Mouse (Mus musculus) myocyte (in vitro differentiated cells): ENCODE data around the gene Myh7b.

Experiments used
- E2F4 ChIP-seq: IDR thresholded peaks from one replicate; pipeline ENCODE4 v1.6.1; 2011; ENCODE audit warnings: mild to moderate bottlenecking, control low read depth, moderate library complexity; ENCODE audit not compliant: insufficient read depth
- MAX ChIP-seq: IDR thresholded peaks from one replicate; pipeline ENCODE4 v1.6.1; 2011; ENCODE audit warnings: low read depth, mild to moderate bottlenecking, control low read depth
- MYOD1 ChIP-seq, 3 experiments: IDR thresholded peaks; one replicate each; pipeline ENCODE4 v1.6.1; 2011; ENCODE audit warnings: control low read depth in 2 of 3, low read depth in 2 of 3, mild to moderate bottlenecking in 2 of 3, moderate library complexity in 1 of 3; ENCODE audit not compliant: insufficient read length in 2 of 3, control insufficient read depth in 1 of 3
- POLR2A ChIP-seq: IDR thresholded peaks from one replicate; pipeline ENCODE4 v1.6.1; 2011; ENCODE audit warnings: low read depth, mild to moderate bottlenecking, control low read depth, moderate library complexity; ENCODE audit not compliant: insufficient read length
- POLR2AphosphoS2 ChIP-seq: IDR thresholded peaks from one replicate; pipeline ENCODE4 v1.6.1; 2011; ENCODE audit warnings: low read depth, control low read depth; ENCODE audit not compliant: insufficient read length
- REST ChIP-seq: IDR thresholded peaks from one replicate; pipeline ENCODE4 v1.6.1; 2011; ENCODE audit warnings: mild to moderate bottlenecking, control low read depth, moderate library complexity; ENCODE audit not compliant: insufficient read depth, insufficient read length
- TCF12 ChIP-seq: IDR thresholded peaks from one replicate; pipeline ENCODE4 v1.6.1; 2011; ENCODE audit warnings: mild to moderate bottlenecking, control low read depth; ENCODE audit not compliant: poor library complexity, insufficient read depth, severe bottlenecking
- TCF3 ChIP-seq: IDR thresholded peaks from one replicate; pipeline ENCODE4 v1.6.1; 2011; ENCODE audit warnings: low read depth, control low read depth; ENCODE audit not compliant: insufficient read length
- USF1 ChIP-seq: IDR thresholded peaks from one replicate; pipeline ENCODE4 v1.6.1; 2011; ENCODE audit warnings: low read depth, mild to moderate bottlenecking, control low read depth, moderate library complexity

DNA sequence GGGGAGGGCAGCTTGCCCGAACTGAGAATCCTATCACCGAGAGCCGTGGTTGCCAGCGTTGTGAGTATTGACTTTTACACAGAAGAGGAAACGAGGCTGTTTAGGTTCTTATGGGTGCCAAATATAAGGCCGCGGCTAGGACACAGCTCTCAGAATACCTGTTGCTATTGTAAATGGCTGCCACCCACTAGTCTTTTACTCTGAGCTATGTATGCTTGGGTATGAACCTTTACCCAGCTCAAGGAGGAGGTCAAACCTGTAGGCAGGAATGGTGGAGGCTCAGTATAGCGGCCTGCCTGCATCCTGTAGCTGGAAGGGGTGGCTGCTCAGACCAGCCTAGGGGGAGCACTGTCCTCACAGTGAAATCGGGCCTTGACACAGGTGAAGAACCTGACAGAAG, 17.1 kb downstream of the Myh7b start:
- TF ChIP-seq POLR2A (no peak), MAX (no peak), TCF12 (no peak), POLR2AphosphoS2 (no peak), USF1 (no peak), REST (no peak), E2F4 (no peak), TCF3 (no peak), MYOD1 (IDR thresholded peaks at IDR 0.05; ENCODE audit: control insufficient read depth in 1 of 3, insufficient read length in 2 of 3, low read depth in 2 of 3) (no peak)
